Mouse (Mus musculus): ENCODE results near the gene Rnf144b.

GRCm38 (mm10) chr13:47250615-47251014, 128.2 kb downstream of the Rnf144b start:
- TF ChIP-seq POLR2A (IDR thresholded peaks at IDR 0.05; ENCODE audit: control insufficient read depth, low read depth, low read length) (no peak), CTCF (IDR thresholded peaks at IDR 0.05; ENCODE audit: control insufficient read depth, insufficient read depth, insufficient replicate concordance, low read depth, low read length) (no peak)

Measured in testis, adult 2 months (tissue).